Mouse (Mus musculus) embryo, embryonic 10.5 days (tissue): ENCODE results near the gene Plekha1.
A peak's percentile ranks its signal among the peaks of the same experiment; 100 is the strongest.

Experiments used
- DNase-seq: peaks from one replicate; pipeline ENCODE4 v3.0.0-alpha.2; 2015; ENCODE audit warnings: low spot score

Gene Plekha1

GRCm38 (mm10) chr7:130860721-130861142, 4.8 kb upstream of the Plekha1 start:
- no peak for DNase-seq

- DNase-seq, result no peak
Observed at GRCm38 (mm10) chr7:130862501-130862900, 3.1 kb upstream of the Plekha1 start.

GRCm38 (mm10) chr7:130864711-130865110, 845 bp upstream of the Plekha1 start:
- DNase-seq, result no peak

- DNase-seq, result peak; percentile 51
Observed at GRCm38 (mm10) chr7:130866640-130867039, 1.1 kb downstream of the Plekha1 start.

GRCm38 (mm10) chr7:130867256-130867655, 1.7 kb downstream of the Plekha1 start:
- DNase-seq, result no peak

GRCm38 (mm10) chr7:130884161-130884560, 18.6 kb downstream of the Plekha1 start:
- DNase-seq, result no peak

- no peak for DNase-seq
Observed at GRCm38 (mm10) chr7:130886246-130886645, 20.7 kb downstream of the Plekha1 start.

- DNase-seq, result no peak
Observed at GRCm38 (mm10) chr7:130887946-130888345, 22.4 kb downstream of the Plekha1 start.

GRCm38 (mm10) chr7:130890871-130891270, 25.3 kb downstream of the Plekha1 start:
- DNase-seq, result no peak

- no peak for DNase-seq
Observed at GRCm38 (mm10) chr7:130892973-130893372, 27.4 kb downstream of the Plekha1 start.

- no peak for DNase-seq
Observed at GRCm38 (mm10) chr7:130894931-130895617, 29.5 kb downstream of the Plekha1 start.

- DNase-seq, result no peak
Observed at GRCm38 (mm10) chr7:130895618-130895945, 30.0 kb downstream of the Plekha1 start.

GRCm38 (mm10) chr7:130896064-130896463, 30.5 kb downstream of the Plekha1 start:
- DNase-seq, result no peak

- DNase-seq, result no peak
Observed at GRCm38 (mm10) chr7:130897201-130897600, 31.6 kb downstream of the Plekha1 start.

GRCm38 (mm10) chr7:130898373-130898772, 32.8 kb downstream of the Plekha1 start:
- DNase-seq, result peak; percentile 36

GRCm38 (mm10) chr7:130900233-130900848, 34.8 kb downstream of the Plekha1 start:
- no peak for DNase-seq

- DNase-seq, result no peak
Observed at GRCm38 (mm10) chr7:130902929-130903328, 37.4 kb downstream of the Plekha1 start.

- DNase-seq, result no peak
Observed at GRCm38 (mm10) chr7:130903505-130904074, 38.0 kb downstream of the Plekha1 start.

- DNase-seq, result no peak
Observed at GRCm38 (mm10) chr7:130904571-130905365, 39.2 kb downstream of the Plekha1 start.

- no peak for DNase-seq
Observed at GRCm38 (mm10) chr7:130910841-130911240, 45.3 kb downstream of the Plekha1 start.

- peak; percentile 76 for DNase-seq
Observed at GRCm38 (mm10) chr7:130914693-130915363, 49.3 kb downstream of the Plekha1 start.

- no peak for DNase-seq
Observed at GRCm38 (mm10) chr7:130918260-130918659, 52.7 kb downstream of the Plekha1 start.
